Mouse (Mus musculus) liver, postnatal 0 days (tissue): ENCODE results near the gene Taf13. TPM values are rescaled to one million over a fixed set of nuclear protein-coding genes. Genes with fewer than 3 reads are reported as not detected.
A peak's percentile ranks its signal among the peaks of the same experiment; 100 is the strongest.

Experiments
- ATAC-seq: fragments of 200-750 bp; cut with Nextera tagmentation; 2 replicates; pipeline ENCODE4 v1.8.0; 2017; ENCODE audit warnings: mild to moderate bottlenecking, moderate library complexity
- DNase-seq: peaks from one replicate; pipeline ENCODE4 v3.0.0-alpha.2; 2016
- H3K27ac ChIP-seq: fragments of 300-500 bp; sonication (generic); 2 replicates; pipeline ENCODE4 v1.5.1; 2014; ENCODE audit warnings: antibody characterized with exemption, moderate library complexity, mild to moderate bottlenecking, low read depth
- H3K27me3 ChIP-seq: fragments of 300-500 bp; sonication (generic); 2 replicates; pipeline ENCODE4 v1.6.1; 2014; ENCODE audit warnings: low read length, control low read depth, mixed read lengths; ENCODE audit not compliant: insufficient read depth
- H3K36me3 ChIP-seq: fragments of 300-500 bp; sonication (generic); replicated peaks from 2 replicates; pipeline ENCODE4 v1.6.1; 2014; ENCODE audit warnings: mild to moderate bottlenecking, control low read depth, low read length, moderate library complexity, mixed read lengths; ENCODE audit not compliant: insufficient read depth
- H3K4me1 ChIP-seq: fragments of 300-500 bp; sonication (generic); 2 replicates; pipeline ENCODE4 v1.6.1; 2014; ENCODE audit warnings: antibody characterized with exemption, mild to moderate bottlenecking, control low read depth; ENCODE audit not compliant: insufficient read depth
- H3K4me2 ChIP-seq: fragments of 300-500 bp; sonication (generic); 2 replicates; pipeline ENCODE4 v1.6.1; 2014; ENCODE audit warnings: low read depth, mild to moderate bottlenecking, low read length, moderate library complexity, mixed read lengths
- H3K4me3 ChIP-seq: fragments of 300-500 bp; sonication (generic); 2 replicates; pipeline ENCODE4 v1.5.1; 2014; ENCODE audit warnings: low read depth, low read length
- H3K9ac ChIP-seq: fragments of 300-500 bp; sonication (generic); replicated peaks from 2 replicates; pipeline ENCODE4 v1.6.1; 2014; ENCODE audit warnings: mild to moderate bottlenecking, moderate library complexity
- H3K9me3 ChIP-seq: fragments of 300-500 bp; sonication (generic); 2 replicates; pipeline ENCODE4 v1.6.1; 2016; ENCODE audit warnings: mild to moderate bottlenecking, control low read depth, low read length, mixed read lengths
- CTCF ChIP-seq: sonication (generic); IDR thresholded peaks from 2 replicates; pipeline ENCODE4 v1.5.1; 2016; ENCODE audit warnings: antibody characterized with exemption, low read depth
- EP300 ChIP-seq: IDR thresholded peaks from 2 replicates; pipeline ENCODE4 v1.6.1; 2016; ENCODE audit warnings: antibody characterized with exemption, low read depth, mild to moderate bottlenecking
- WGBS: fragments of 180-500 bp; shearing (Covaris S2); extraction: QIAGEN DNeasy Blood & Tissue Kit; methylation state at CpG from one replicate; pipeline ENCODE4 v1.1.7; 2014; ENCODE audit not compliant: insufficient replicate concordance; 5-methylcytosine and 5-hydroxymethylcytosine counted together
- polyA plus RNA-seq: library from polyadenylated mRNA; unstranded; fragments of >200 nt; fragmentation: Nextera tagmentation; extraction: Ambion mirVana; gene quantifications from 2 replicates; pipeline ENCODE4 v1.2.1, GENCODE M21; 2015

Taf13 gene
- polyA plus RNA-seq, 1 experiment from 2014 or later: 14.0 TPM

GRCm38 (mm10) chr3:108535896-108536516, 35.5 kb upstream of the Taf13 start:
- Histone ChIP-seq H3K4me2 (0 out of 2 replicates have a peak overlapping the region, but pooled peaks have one; percentile 34), H3K4me1 (peaks cover 3% of the 10 kb centered on the region; the same call in 1 of the 2 replicates), H3K9ac (no peak overlapping the region), H3K4me3 (no peak overlapping the region), H3K27ac (no peak overlapping the region), H3K36me3 (no peaks in the 10 kb centered on the region), H3K9me3 (no peaks in the 10 kb centered on the region), H3K27me3 (peaks cover 20% of the 10 kb centered on the region)
- ATAC-seq (no peak), DNase-seq (no peak)
- TF ChIP-seq EP300 (no peak), CTCF (no peak)
- WGBS: 13% methylated on average over 15 of the region's 15 CpGs

DNA sequence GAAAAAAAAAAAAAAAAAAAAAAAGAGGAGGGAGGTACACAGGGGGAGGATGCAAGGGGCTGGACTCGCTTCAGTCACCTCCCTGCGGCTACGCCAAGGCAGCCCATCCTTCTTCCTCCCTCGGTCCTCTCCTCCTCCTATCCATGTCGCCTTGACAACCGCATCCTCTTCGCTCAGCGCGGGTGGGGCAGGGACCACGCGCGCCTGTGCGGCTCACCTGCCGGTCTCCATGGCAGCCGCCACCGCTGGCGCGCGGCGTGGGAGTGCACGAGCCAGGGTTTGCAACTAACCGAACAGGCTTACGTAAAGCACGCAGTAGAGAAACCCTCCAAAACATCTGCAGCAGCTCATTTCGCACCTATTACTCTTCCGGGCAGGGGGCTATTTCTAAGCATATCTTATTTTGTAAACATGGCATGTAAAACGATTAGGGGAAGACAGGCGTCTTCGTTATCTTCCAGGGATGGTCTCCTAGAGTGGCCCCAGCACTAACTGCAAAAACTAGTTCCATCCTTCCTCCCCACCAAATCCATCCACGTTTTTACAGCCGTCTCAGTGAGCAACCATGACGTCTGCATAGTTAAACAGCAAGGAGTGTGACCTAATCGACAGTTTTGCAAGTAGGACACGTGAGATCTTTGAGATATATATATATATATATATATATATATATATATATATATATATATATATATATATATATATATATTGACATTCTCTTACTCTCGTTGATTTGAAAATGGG, 34.8 kb upstream of the Taf13 start, which contains the start of gene 5330417C22Rik:
Gene 5330417C22Rik, minus strand, starts transcription at position 20 of the 744 bp plus-strand sequence.
- ATAC-seq (peak; percentile 35; the same call in 1 of the 2 replicates), DNase-seq (peak; percentile 22)
- Histone ChIP-seq H3K27me3 (peaks cover 20% of the 10 kb centered on the region), H3K4me1 (peaks cover 3% of the 10 kb centered on the region; the same call in 1 of the 2 replicates), H3K4me2 (peak within 1 kb of the TSS; percentile 42), H3K9ac (no peak within 1 kb of the TSS), H3K9me3 (no peaks in the 10 kb centered on the region), H3K36me3 (no peaks in the 10 kb centered on the region), H3K4me3 (no peak within 1 kb of the TSS), H3K27ac (no peak within 1 kb of the TSS)
- TF ChIP-seq EP300: no peak
- no peak for TF ChIP-seq CTCF
- WGBS: 4% methylated on average over 33 of the region's 35 CpGs

DNA sequence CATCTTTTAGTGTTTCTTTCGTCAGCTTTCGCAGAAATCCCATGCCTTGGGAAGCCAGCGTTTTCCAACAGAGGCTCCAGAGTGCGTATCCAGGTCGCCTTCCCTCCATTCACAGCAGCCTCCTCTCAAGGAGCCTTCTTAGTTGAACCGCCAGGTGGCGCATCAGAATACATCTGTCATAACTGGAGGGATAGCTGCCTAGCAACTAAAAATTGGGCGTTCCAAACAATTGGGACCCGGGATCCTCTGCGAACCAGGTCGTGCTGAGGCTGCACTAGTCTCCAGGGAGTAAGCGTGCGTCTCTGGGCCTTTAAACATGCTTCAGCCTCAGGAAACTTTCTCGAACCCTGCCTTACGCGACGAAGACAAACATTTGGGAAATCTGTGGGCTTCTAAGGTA, 34.2 kb upstream of the Taf13 start:
- DNase-seq (peak; percentile 82), ATAC-seq (peak; percentile 57)
- Histone ChIP-seq H3K9ac (no peak overlapping the region), H3K27ac (no peak overlapping the region), H3K4me3 (no peak overlapping the region), H3K36me3 (no peaks in the 10 kb centered on the region), H3K4me1 (peaks cover 3% of the 10 kb centered on the region; the same call in 1 of the 2 replicates), H3K9me3 (no peaks in the 10 kb centered on the region), H3K27me3 (peaks cover 20% of the 10 kb centered on the region), H3K4me2 (peak overlapping the region; percentile 42; the same call in 1 of the 2 replicates)
- TF ChIP-seq EP300: no peak
- TF ChIP-seq CTCF: peak; percentile 87
- 2% methylated on average over 17 of the region's 17 CpGs for WGBS

DNA sequence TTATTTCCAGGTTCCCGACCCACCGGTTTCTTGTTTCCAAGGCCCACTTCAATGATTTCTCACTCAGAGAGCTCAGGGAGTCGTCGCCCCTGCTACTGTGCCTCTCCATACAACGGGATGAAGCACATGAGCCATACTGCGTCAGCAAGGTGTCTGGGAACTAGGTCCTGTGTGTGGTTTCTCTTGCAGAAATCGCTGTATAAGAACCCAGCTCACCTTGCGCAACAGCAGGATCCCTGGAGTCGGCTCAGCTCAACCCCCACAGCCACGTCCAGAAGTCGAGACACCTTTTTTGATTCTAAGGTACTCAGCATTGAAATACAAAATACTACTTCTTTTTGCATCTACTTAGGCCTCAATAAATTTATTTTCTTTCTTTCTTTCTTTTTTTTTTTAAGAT, 29.2 kb upstream of the Taf13 start:
- Histone ChIP-seq H3K4me2 (no peak overlapping the region), H3K27me3 (0 out of 2 replicates have a peak, but pooled peaks cover 3% of the 10 kb centered on the region), H3K36me3 (no peaks in the 10 kb centered on the region), H3K9ac (no peak overlapping the region), H3K4me3 (no peak overlapping the region), H3K9me3 (no peaks in the 10 kb centered on the region), H3K4me1 (peaks cover 2% of the 10 kb centered on the region; the same call in 1 of the 2 replicates), H3K27ac (no peak overlapping the region)
- TF ChIP-seq CTCF (no peak), EP300 (no peak)
- ATAC-seq (no peak), DNase-seq (no peak)
- 69% methylated on average over 11 of the region's 11 CpGs for WGBS

DNA sequence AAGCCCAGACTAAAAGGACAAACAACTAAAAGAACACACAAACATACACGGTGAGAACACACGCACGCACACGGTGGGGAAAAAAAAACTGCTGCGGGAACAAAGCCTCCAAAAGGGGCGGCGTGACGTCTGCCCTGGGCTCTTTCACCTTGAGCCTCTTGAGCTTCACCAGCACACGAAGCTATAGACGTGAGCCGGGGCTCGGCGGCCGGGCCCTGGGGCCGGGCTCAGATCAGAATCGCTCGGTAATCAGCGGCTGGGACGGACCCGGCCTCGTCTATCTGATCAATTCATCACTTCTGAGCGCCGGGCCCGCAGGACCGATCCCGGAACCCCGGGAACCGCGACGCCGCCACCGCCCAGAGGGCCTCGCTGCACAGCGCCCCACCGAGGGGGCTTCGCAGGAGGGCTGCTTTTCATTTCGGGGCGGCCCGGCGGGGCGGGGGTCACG, 17.4 kb upstream of the Taf13 start:
- Histone ChIP-seq H3K9ac (peak overlapping the region; percentile 90), H3K36me3 (peaks cover 23% of the 10 kb centered on the region), H3K4me2 (peak overlapping the region; percentile 91), H3K4me1 (peaks cover 13% of the 10 kb centered on the region), H3K9me3 (no peaks in the 10 kb centered on the region), H3K27me3 (no peaks in the 10 kb centered on the region), H3K27ac (peak overlapping the region; percentile 90), H3K4me3 (peak overlapping the region; percentile 80)
- TF ChIP-seq CTCF (no peak), EP300 (no peak)
- WGBS: under 1% methylated on average over 42 of the region's 42 CpGs
- no peak for DNase-seq
- peak; percentile 76 for ATAC-seq

GRCm38 (mm10) chr3:108554587-108555312, 16.7 kb upstream of the Taf13 start:
- H3K27me3 ChIP-seq: no peaks in the 10 kb centered on the region
- peak; percentile 80; the same call in 1 of the 2 replicates for TF ChIP-seq EP300
- TF ChIP-seq CTCF: peak; percentile 97
- 18% methylated on average over 21 of the region's 22 CpGs for WGBS
- peaks cover 13% of the 10 kb centered on the region for H3K4me1 ChIP-seq
- ATAC-seq: peak; percentile 96
- peak overlapping the region; percentile 90 for H3K9ac ChIP-seq
- H3K4me3 ChIP-seq: peak overlapping the region; percentile 80
- H3K27ac ChIP-seq: peak overlapping the region; percentile 90
- no peaks in the 10 kb centered on the region for H3K9me3 ChIP-seq
- H3K4me2 ChIP-seq: peak overlapping the region; percentile 91
- peak; percentile 93 for DNase-seq
- peaks cover 28% of the 10 kb centered on the region for H3K36me3 ChIP-seq
